Mouse (Mus musculus) G1E (cell line): ENCODE measurements around the gene Sphk1.

Experiments used
- CTCF ChIP-seq: IDR thresholded peaks from 2 replicates; pipeline ENCODE4 v1.5.1; 2012; ENCODE audit warnings: low read depth, low read length, inconsistent platforms, mixed read lengths
- GATA1 ChIP-seq: IDR thresholded peaks from 2 replicates; pipeline ENCODE4 v1.6.1; 2012; ENCODE audit warnings: borderline replicate concordance, low read length, inconsistent platforms, mixed read lengths
- POLR2AphosphoS5 ChIP-seq: IDR thresholded peaks from 2 replicates; pipeline ENCODE4 v1.6.1; 2012; ENCODE audit warnings: low read depth, low read length, inconsistent platforms; ENCODE audit not compliant: insufficient replicate concordance

DNA sequence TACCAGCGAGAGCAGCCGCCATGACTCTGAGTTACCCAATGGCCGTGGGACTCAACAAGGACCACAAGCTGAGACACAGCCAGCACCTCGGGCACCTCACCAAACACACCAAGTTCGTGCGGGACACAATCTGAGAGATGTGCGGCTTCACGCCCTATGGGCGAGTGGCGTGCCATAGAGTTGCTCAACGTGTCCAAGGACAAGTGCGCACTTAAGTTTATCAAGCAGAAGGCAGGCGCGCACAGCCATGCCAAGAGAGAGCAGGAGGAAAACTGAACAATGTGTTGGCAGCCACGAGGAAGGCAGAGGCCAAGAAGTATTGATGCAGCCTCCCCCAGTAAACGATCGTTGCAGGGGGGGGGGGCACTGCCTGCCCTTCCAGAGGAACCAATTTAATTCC lies 26.2 kb upstream of the Sphk1 start:
- TF ChIP-seq CTCF (no peak), GATA1 (no peak), POLR2AphosphoS5 (no peak)
